Mouse (Mus musculus) heart, postnatal 0 days (tissue): ENCODE data around the gene Scaf11.

ENCODE experiments used
- CTCF ChIP-seq: IDR thresholded peaks from 2 replicates; pipeline ENCODE4 v1.5.1; 2016; ENCODE audit warnings: antibody characterized with exemption, control low read depth, low read depth
- EP300 ChIP-seq: IDR thresholded peaks from 2 replicates; pipeline ENCODE4 v1.6.1; 2016; ENCODE audit warnings: antibody characterized with exemption, low read depth

DNA sequence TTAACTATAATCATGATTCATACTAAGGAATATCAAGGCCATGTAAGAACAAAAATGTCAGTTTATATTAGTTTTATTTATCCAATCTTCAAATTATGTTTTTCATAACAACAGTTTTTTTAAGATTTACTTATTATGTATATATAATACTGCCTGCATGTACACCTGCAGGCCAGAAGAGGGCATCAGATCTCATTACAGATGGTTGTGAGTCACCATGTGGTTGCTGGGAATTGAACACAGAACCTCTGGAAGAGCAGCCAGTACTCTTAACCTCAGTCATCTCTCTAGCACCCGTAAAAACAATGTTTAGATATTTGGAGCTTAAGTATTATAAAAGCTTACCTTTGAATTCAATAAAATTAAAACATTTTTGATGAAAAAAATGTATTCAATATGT, 26.4 kb downstream of the Scaf11 start:
- TF ChIP-seq CTCF (0 out of 2 replicates have a peak, but pooled peaks have one; percentile 9), EP300 (no peak)
